9 mouse cellular contexts compared by ENCODE assay signal in the genomic region with DNA sequence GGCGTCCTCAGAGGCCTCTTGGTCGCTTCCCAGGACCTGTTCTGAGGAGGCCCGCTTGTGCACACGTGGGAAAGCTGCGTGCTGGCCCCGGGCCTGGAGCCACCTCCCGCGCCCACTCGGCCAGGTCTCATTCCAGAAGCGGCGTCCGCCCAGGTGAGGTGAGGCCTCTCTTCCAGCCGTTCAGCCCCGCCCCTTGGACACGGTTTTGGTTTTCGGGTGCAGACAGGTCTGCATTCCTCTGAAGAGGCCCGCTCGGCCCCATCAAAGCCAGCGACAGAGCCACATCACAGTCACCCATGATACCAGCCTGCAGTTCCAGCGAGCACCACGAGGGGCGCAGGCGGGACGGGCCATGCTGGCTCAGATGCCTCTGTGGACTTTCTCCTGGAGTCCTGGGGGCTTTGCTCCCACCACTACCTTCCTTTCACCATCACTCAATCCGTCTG. TPM values are rescaled to one million over a fixed set of nuclear protein-coding genes. Genes with fewer than 3 reads are reported as not detected.
DNase-seq lines count a peak whose midpoint lies in the region; TF ChIP-seq lines count a peak whose summit lies in the region.
"Had no signal": no experiment of that assay in that cellular context is flagged by ENCODE, and none has a peak within 500 bp of the region (broad histone marks: within the 10 kb centered on the region; RNA-seq: fewer than 3 reads in every experiment).

No protein-coding gene starts in this region.

- H3K36me3 ChIP-seq in embryonic facial prominence, embryonic 10.5 days (replicated peaks) = no peaks in the 10 kb centered on the region
- H3K36me3 ChIP-seq in heart, adult 2 months (ENCODE audit: control insufficient read depth, insufficient read depth, low read length) = no peaks in the 10 kb centered on the region
- no peaks in the 10 kb centered on the region for H3K36me3 ChIP-seq in midbrain, embryonic 10.5 days

- H3K27ac ChIP-seq in embryonic facial prominence, embryonic 10.5 days (replicated peaks) = peak overlapping the region; percentile 80
- H3K27ac ChIP-seq in heart, adult 2 months = no peak overlapping the region
- H3K27ac ChIP-seq in midbrain, embryonic 10.5 days (replicated peaks) = peak overlapping the region; percentile 74

- peak overlapping the region; percentile 50 for H3K4me3 ChIP-seq in embryonic facial prominence, embryonic 10.5 days
- no peak overlapping the region for H3K4me3 ChIP-seq in heart, adult 2 months
- H3K4me3 ChIP-seq in midbrain, embryonic 10.5 days = peak overlapping the region; percentile 47
- H3K4me3 ChIP-seq: myocyte had no signal

- no peaks in the 10 kb centered on the region for H3K9me3 ChIP-seq in embryonic facial prominence, embryonic 10.5 days
- no peaks in the 10 kb centered on the region for H3K9me3 ChIP-seq in midbrain, embryonic 10.5 days (replicated peaks)

- peaks cover 24% of the 10 kb centered on the region for H3K4me1 ChIP-seq in embryonic facial prominence, embryonic 10.5 days
- H3K4me1 ChIP-seq in heart, adult 2 months (ENCODE audit: control insufficient read depth, insufficient read depth, low read length) = no peaks in the 10 kb centered on the region
- peaks cover 8% of the 10 kb centered on the region for H3K4me1 ChIP-seq in midbrain, embryonic 10.5 days

- WGBS in embryonic facial prominence, embryonic 10.5 days = 15% methylated on average over 25 of the region's 25 CpGs
- WGBS in heart, adult 2 months = 25% methylated on average over 25 of the region's 25 CpGs
- 18% methylated on average over 25 of the region's 25 CpGs for WGBS in midbrain, embryonic 10.5 days

- H3K27me3 ChIP-seq in embryonic facial prominence, embryonic 10.5 days (replicated peaks; ENCODE audit: low read depth, poor library complexity, severe bottlenecking) = no peaks in the 10 kb centered on the region
- no peaks in the 10 kb centered on the region for H3K27me3 ChIP-seq in heart, adult 2 months (ENCODE audit: control insufficient read depth, insufficient read depth, low read length)
- 0 out of 2 replicates have a peak, but pooled peaks cover 6% of the 10 kb centered on the region for H3K27me3 ChIP-seq in midbrain, embryonic 10.5 days (ENCODE audit: low read depth, poor library complexity, severe bottlenecking)

- DNase-seq in adrenal gland, postnatal 14 days = peak; percentile 84
- peak; percentile 91 for DNase-seq in embryonic facial prominence, embryonic 10.5 days (ENCODE audit: low spot score)
- DNase-seq in heart, adult 2 months = peak; percentile 49 to 78
- DNase-seq in kidney, adult 11 months = peak; percentile 38
- DNase-seq in left cerebral cortex, postnatal 36 days (ENCODE audit: low spot score in 2 of 2) = peak; percentile 41 to 54
- DNase-seq in midbrain, embryonic 10.5 days (ENCODE audit: low spot score) = peak; percentile 84
- DNase-seq in right cerebral cortex, postnatal 36 days (ENCODE audit: low spot score in 2 of 2) = peak; percentile 25 to 35
- DNase-seq in urinary bladder, postnatal 4 days (ENCODE audit: low spot score in 2 of 2) = peak; percentile 69 to 87

- intact Hi-C loops in heart, adult 2 months (cut with DNase I) = no loop called here
- intact Hi-C loops in left cerebral cortex, postnatal 36 days (cut with DNase I) = no loop called here

- H3K79me2 ChIP-seq in heart, adult 2 months (replicated peaks; ENCODE audit: control insufficient read depth, insufficient read depth, low read length) = no peaks in the 10 kb centered on the region

- TF ChIP-seq EP300 in heart, adult 2 months (IDR thresholded peaks at IDR 0.05; ENCODE audit: insufficient read depth, low read depth, low read length) = no peak

- TF ChIP-seq CTCF in heart, adult 2 months (IDR thresholded peaks at IDR 0.05) = peak; percentile 92

- no peak overlapping the region for H3K9ac ChIP-seq in heart, adult 2 months (ENCODE audit: low read depth, low read length)

- no peak for TF ChIP-seq POLR2A in heart, adult 2 months (IDR thresholded peaks at IDR 0.05; ENCODE audit: insufficient read depth, low read depth, low read length)

RNA-seq across cellular contexts. Expression of a gene that starts 51.9 kb away (rescaled TPM):
- total RNA-seq in adrenal gland, postnatal 14 days (2021) = 25.1 and 36.2 TPM in 2 replicates
- polyA plus RNA-seq in embryonic facial prominence, embryonic 10.5 days (2016; fragmentation: Nextera tagmentation; extraction: Ambion mirVana) = 0.67 and 1.5 TPM in 2 replicates
- 10 to 100 TPM; 35.6 to 43.4 TPM for total RNA-seq in heart, adult 2 months (2021)
- polyA plus RNA-seq in heart, adult 2 months (2012; rRNA removed) = 17.5 and 27.2 TPM in 2 replicates
- total RNA-seq in left cerebral cortex, postnatal 36 days (2021) = 1 to 10 TPM; 5.4 to 7.6 TPM
- polyA plus RNA-seq in midbrain, embryonic 10.5 days (2016; fragmentation: Nextera tagmentation; extraction: Ambion mirVana) = 1.00 and 1.2 TPM in 2 replicates

Comparison
In these comparisons a context has a peak if more than half of its experiments do, and no peak if none do; other contexts are left out.
1. DNase-seq: peak in every context shown above with its lines; median percentile 91 in embryonic facial prominence, embryonic 10.5 days; 84 in adrenal gland, postnatal 14 days; 84 in midbrain, embryonic 10.5 days; 78 in urinary bladder, postnatal 4 days; 64 in heart, adult 2 months; 48 in left cerebral cortex, postnatal 36 days; 38 in kidney, adult 11 months; 30 in right cerebral cortex, postnatal 36 days.